Mouse (Mus musculus) leukemia stem cell, adult 10-12 weeks (primary cell): Measurements from ENCODE around the gene Azgp1. TPM values are rescaled to one million over a fixed set of nuclear protein-coding genes. Genes with fewer than 3 reads are reported as not detected.

Experiments
- polyA plus RNA-seq: library from polyadenylated mRNA; stranded (reverse); fragments of >175 nt; gene quantifications from 2 replicates; pipeline ENCODE4 v1.2.3, GENCODE M21; 2012; ENCODE audit warnings: low replicate concordance

Gene Azgp1
- not detected in 2 replicates for polyA plus RNA-seq

DNA sequence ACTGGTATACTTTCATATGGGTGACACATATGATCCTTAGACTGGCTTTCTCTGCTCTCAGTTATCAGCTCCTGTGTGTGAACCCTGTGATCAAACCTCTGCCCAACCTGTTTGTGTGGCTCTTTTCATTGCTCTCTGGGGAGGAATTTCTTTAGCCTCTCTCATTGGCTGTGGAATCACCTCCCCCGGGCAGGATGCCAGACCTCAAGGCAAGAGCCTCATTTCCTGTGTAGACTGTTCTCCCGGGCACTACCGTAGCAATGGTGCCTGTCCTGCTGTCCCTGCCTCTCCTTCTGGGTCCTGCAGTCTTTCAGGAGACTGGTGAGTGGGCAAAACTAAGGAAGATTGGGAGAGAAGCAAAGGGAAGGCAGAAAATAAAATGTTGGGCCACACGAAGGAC, at the start of gene Azgp1:
Azgp1 (plus strand) TSS at position 221 of the 400 bp plus-strand sequence.

DNA sequence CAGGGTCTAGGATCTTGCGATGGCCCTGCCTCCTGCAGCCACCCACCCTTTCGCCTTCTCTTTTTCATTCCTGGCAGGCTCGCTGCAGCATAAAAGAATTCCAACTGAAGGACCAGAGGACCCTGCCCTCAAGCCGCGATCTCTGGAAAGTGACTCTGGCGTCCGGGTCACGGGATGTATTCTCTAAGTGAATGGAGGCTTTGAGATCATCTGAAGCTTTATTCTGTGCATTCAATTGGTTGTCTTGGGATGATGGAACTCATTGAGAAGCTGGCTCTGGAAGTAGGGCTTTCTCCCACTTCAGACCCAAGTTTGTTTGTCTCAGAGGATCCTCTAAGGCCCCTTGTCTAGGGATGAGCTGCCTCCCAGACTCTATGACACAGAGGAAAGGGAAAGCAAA, 18.4 kb upstream of the Azgp1 start, which contains the start of gene Gjc3:
Gjc3 (minus strand) TSS at position 154 of the 400 bp plus-strand sequence.

DNA sequence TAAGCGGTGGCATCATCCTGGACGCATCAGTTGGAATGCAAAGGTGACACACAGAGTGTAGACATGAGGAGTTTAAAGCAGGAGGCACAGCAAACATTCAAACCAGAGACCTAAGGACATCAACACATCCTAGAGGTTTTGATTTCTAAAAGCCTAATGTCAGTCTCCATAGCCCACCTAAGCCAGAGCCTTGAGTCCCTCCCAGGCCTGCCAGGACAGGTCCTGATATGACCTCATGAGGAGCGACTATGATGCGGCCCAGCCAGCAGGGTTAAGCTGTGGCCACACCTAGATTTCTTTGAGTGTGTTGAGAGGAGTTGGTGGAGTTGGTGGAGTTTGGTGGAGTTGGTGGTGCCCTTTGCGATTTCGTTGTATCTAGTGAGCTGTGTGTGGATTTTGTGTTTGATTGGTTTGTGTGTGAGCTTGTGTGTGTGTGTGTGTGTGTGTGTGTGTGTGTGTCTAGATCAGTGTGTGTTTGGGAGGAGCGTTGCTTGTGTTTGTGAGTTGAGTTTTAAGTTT, 39.7 kb downstream of the Azgp1 start, which contains the start of the genes Smok3a and Smok3b:
Smok3a (plus strand) TSS at position 301 of the 519 bp plus-strand sequence.
Smok3b (plus strand) TSS at position 469 of the 519 bp plus-strand sequence.

Other genes starting within 250 kb of the Azgp1 start
- 2.6 and 5.1 TPM in 2 replicates for gene Nyap1, start 239.9 kb upstream of the Azgp1 start, polyA plus RNA-seq
- 492 and 602 TPM in 2 replicates for gene Tsc22d4, start 235.8 kb upstream of the Azgp1 start, polyA plus RNA-seq
- 75.1 and 125 TPM in 2 replicates for gene Ppp1r35, start 202.7 kb upstream of the Azgp1 start, polyA plus RNA-seq
- 163 and 385 TPM in 2 replicates for gene Mepce, start 193.9 kb upstream of the Azgp1 start, polyA plus RNA-seq
- gene Zcwpw1, start 193.7 kb upstream of the Azgp1 start, polyA plus RNA-seq, result 0.39 and 0.80 TPM in 2 replicates
- gene Pilra, start 145.2 kb upstream of the Azgp1 start, polyA plus RNA-seq, result 1.4 and 2.4 TPM in 2 replicates
- 0.53 and 1.3 TPM in 2 replicates for gene Pilrb1, start 123.4 kb upstream of the Azgp1 start, polyA plus RNA-seq
- 0.57 and 1.4 TPM in 2 replicates for gene Pilrb2, start 109.7 kb upstream of the Azgp1 start, polyA plus RNA-seq
- not detected in 2 replicates for gene Cyp3a13, start 59.9 kb upstream of the Azgp1 start, polyA plus RNA-seq
- not detected in 2 replicates for gene Gjc3, start 18.4 kb upstream of the Azgp1 start, polyA plus RNA-seq
- not detected in 2 replicates for gene Smok3a, start 39.7 kb downstream of the Azgp1 start, polyA plus RNA-seq
- gene Smok3b, start 39.9 kb downstream of the Azgp1 start, polyA plus RNA-seq, result 0.16 TPM in 1 of 2 replicates, not detected in the other
- not detected in 2 replicates for gene Smok3c, start 71.7 kb downstream of the Azgp1 start, polyA plus RNA-seq
- gene Zkscan1, start 103.6 kb downstream of the Azgp1 start, polyA plus RNA-seq, result 0.27 and 1.0 TPM in 2 replicates
- 0.10 and 2.4 TPM in 2 replicates for gene Zscan21, start 135.4 kb downstream of the Azgp1 start, polyA plus RNA-seq
- gene Zfp113, start 174.2 kb downstream of the Azgp1 start, polyA plus RNA-seq, result 0.14 and 0.35 TPM in 2 replicates
- 53.6 and 54.5 TPM in 2 replicates for gene Cops6, start 179.6 kb downstream of the Azgp1 start, polyA plus RNA-seq
- gene Ap4m1, start 190.5 kb downstream of the Azgp1 start, polyA plus RNA-seq, result 6.8 and 39.7 TPM in 2 replicates
- gene Mcm7, start 190.9 kb downstream of the Azgp1 start, polyA plus RNA-seq, result 8.8 and 61.5 TPM in 2 replicates
- gene Taf6, start 205.9 kb downstream of the Azgp1 start, polyA plus RNA-seq, result 17.3 and 54.2 TPM in 2 replicates
- gene Cnpy4, start 206.0 kb downstream of the Azgp1 start, polyA plus RNA-seq, result 0.21 and 0.73 TPM in 2 replicates
- 4.0 and 4.9 TPM in 2 replicates for gene Mblac1, start 212.8 kb downstream of the Azgp1 start, polyA plus RNA-seq
- 1.9 and 2.3 TPM in 2 replicates for gene Nxpe5, start 244.4 kb downstream of the Azgp1 start, polyA plus RNA-seq